Mouse (Mus musculus): ENCODE results near the gene Lrrc15.

DNA sequence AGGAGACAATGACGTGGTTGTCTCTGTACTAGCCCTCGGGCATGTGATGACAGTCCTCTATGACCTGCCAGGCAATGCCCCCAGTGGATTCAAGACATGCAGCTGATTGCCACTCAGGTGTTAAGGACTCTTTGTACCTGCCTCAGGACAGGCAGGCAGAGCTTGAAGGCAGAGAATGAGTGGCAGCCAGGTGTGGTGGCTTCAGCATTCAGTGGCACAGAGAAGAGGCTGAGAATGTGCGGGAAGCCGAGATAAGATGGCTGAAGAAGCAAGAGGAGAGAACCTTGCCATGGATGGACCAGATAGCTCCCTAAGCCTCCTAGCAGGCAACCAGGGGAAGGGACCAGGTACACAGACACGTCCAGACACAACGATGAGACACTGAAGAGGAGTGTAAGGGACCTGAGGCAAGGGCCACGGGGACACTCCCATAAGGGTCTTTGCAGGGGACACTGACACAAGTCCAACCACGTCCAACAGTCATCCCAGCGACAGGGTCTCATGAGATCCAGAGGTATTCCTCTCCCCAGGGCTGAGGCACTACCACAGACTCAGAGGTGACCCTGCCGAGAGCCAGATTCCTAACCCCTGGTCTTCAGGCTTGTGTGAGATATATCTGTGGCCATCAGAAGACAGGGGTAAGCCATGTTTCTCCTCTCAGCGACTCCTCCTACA is 13.7 kb upstream of the Lrrc15 start:
- TF ChIP-seq POLR2A (IDR thresholded peaks at IDR 0.05; ENCODE audit: insufficient read depth, low read depth, low read length) (no peak), CTCF (IDR thresholded peaks at IDR 0.05) (no peak), EP300 (IDR thresholded peaks at IDR 0.05; ENCODE audit: insufficient read depth, low read depth, low read length) (no peak)
